Mouse (Mus musculus) hindlimb bud, embryonic 11.5 days (tissue): ENCODE measurements around the gene Car15.
A peak's percentile ranks its signal among the peaks of the same experiment; 100 is the strongest.

Experiments used
- DNase-seq: peaks from one replicate; pipeline ENCODE4 v3.0.0-alpha.2; 2012; ENCODE audit warnings: low read depth, low spot score; ENCODE audit errors: extremely low spot score

Gene Car15

DNA sequence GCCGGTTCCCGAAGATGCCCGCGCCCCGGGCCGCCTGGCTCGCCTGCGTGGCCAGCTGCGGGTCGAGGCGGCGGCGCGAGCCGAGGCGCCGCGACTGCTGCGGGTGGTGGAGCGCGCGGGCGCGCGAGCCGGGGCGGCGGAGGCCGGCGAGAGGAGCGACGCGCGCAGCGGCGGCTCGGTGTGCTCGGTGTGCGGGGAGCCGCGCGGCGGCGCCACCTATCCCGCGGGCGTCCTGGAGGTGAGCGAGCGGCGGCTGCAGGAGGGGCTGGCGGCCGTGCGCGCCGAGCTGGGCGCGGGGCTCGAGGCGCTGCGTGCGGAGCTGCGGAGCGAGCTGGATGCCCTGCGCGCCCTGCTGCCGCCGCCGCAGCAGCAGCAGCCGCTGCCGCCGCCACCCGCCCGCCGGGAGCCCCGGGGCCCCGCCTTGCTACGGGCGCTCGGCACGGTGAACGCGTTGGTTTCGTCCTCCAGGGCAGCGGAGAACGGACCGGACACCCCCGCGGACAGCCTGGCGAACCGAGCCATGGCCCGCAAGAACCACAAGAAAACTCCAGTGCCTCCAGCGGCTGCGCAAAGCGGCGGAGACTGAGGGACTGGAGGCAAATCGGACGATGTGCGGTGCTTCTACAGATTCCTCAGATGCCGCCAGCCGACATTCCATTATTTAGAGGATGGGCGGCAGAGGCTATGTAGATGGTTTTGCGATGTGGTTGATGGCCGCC, 4.3 kb downstream of the Car15 start:
- no peak for DNase-seq

DNA sequence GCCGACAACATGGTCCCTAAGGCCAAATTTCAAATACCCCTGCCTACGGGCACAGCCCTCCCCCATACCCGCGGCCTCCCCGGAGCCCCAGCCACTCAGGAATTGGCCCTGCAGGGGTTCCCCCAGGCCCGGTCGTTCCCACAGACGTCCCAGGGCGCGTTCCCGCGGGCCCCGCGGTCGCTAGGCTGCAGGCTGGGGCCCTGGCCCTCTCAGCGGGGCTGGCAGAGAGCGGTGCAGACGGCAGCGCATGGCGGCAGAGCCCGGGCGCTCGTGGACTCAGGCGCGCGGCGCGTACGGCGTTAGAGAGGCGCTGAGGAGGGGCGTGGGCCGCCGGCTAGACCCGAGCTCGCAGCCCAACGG, 4.9 kb downstream of the Car15 start:
- DNase-seq, result no peak

DNA sequence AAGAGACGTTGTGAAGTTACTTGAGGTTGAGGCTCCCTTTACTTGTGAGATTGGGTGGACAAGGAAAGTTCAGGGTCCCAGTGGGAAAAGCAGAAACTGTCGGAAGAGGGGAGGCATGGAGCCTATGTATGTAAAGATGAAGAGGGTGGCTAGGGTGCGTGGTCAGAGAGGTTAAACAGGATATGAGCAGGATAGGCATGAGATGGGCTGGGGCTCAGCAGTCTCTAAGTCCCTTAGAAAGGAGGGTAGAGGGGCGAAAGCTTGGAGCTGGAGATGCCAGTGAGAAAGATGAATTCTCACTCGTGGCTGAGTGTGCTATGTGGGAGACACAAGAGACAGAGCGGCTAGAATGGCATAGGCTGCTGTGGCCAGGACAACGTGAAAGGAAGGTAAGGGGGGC, 5.3 kb downstream of the Car15 start, which contains the start of gene B830017H08Rik:
TSS of gene B830017H08Rik (plus strand) at position 301 of the 400 bp plus-strand sequence.
- DNase-seq, result no peak

DNA sequence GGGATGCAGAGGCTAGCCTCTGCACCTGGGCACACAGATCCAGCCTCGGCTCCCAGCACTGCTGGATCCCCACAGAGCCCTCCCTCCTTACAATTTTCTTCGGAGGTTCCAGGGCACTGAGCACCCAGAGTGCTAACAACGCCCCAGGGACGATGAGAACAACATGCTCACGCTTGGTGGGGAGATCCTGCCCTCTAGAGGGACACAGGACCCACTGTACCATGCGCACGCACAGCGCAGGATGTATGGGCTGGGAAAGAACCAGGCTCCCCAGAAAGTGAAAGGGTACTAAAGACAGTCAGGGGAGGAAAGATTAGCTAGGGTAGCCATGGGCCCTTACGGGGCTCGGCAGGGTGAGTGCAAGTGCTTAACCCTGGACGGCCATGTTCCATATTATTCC, 6.4 kb downstream of the Car15 start:
- DNase-seq, result no peak

DNA sequence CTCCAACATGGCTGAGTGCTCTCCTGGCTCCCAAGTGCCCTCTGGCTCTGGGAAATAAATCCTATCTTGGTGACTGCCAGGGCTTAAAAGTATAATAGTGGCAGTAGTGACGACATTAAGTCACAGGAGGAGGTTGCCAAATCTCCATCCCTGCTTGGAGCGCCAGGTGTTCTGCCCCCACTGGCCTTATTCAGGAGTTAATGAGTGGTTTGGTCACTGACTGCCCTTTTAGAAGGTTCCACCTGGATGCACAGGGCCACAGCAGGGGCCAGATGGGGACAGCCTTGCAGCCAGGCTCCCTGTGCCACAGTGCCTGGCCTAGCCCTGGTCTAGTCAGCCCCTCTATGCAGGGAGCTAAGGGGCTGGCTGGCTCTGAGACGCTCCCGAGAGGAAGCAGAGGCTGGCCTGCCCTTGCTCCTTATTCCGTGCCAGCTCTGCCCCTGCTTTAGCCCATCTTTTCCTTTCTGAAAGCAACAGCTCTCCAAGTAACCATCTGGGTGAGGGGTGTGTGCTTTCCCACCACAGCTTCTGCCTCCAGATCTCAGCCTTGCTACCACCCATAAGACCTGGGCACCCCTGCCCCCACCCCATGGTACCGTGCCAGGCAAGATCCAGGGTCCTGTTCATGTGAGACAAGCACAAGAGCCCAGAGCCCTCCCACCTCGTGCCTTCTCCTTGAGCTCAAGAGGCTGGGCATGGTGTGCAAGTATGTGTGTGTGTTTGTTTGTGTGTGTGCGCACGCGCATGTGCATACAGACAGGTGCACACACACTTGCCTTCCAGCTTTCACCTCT, 7.6 kb downstream of the Car15 start:
- DNase-seq, result no peak

DNA sequence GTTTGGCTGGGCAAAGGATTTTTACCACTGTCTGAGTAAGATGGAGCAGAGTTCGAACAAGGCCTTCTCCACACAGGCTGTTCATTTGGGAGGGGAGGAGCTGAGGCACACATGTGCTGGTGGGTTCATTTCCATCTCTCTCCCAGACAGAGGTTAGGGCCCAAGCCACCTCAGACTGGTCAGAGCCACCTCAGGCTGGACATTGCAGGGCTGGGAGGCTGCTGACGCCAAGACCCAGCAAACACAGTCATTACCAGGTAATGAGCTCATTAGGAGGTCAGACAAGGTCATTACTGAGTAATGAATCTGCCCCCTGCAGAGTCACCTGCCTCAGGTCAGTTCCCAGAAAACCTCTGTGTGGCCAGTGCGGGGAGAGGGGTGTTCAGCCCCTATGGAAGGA, 9.3 kb downstream of the Car15 start:
- DNase-seq, result no peak

DNA sequence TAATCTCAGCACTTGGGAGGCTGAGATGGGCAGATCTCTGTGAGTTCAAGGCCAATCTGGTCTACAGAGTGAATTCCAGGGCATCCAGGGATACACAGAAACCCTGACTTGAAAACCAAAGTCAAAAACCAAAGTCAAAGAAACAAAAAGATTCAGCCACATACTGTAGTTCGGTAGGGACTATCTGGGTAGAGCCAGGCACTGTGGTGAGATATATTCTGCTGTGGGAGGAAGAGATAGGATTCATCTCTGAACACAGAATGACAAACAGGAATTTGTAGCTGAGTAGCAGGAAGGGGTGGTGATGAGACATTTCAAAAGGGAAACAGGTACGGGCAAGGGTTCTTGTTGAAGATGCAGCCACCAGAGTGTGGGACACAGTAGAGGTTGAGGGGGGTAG, 9.9 kb downstream of the Car15 start:
- DNase-seq, result no peak

DNA sequence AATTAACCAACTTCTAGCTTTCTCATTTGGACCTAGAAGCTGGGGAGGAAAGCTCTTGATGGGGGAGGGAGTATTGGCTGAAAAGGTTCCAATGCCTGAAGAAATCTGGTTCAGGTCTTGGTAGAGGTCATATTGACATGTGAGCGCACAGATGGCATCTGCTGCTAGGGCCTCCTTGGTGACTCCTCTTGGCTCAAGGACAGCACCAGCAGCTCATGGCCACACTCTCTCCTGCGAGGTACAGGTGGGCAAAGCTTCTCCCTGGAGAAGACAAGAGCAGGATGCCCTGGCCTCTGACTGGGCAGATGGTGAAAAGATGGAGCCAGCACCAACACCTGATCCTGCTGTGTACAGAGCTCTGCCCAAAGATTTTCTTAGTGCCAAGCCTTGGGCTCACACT, 11.7 kb downstream of the Car15 start:
- no peak for DNase-seq

- no peak for DNase-seq
Observed at GRCm38 (mm10) chr16:17816528-17816927, 21.6 kb downstream of the Car15 start.

- DNase-seq, result no peak
Observed at GRCm38 (mm10) chr16:17815411-17816402, 22.5 kb downstream of the Car15 start.

DNA sequence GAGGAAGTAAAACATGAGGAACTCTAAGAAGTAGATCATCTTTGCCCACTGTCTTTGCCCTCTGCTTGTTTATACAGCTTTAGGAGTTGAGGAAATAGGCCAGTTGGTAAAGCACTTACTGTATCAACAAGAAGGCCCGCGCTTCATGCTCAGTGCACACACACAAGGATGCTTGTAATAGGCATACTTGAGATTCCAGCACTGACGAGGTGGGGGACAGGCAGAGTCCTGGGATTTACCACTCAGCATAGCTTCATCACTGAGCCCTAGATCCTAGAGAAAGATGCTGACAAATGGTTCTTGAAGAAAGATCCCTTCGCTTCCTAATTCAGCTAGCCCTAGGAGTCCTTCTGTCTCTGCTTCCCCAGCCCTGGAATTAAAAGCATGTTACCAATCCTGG, 25.0 kb downstream of the Car15 start:
- DNase-seq, result no peak

DNA sequence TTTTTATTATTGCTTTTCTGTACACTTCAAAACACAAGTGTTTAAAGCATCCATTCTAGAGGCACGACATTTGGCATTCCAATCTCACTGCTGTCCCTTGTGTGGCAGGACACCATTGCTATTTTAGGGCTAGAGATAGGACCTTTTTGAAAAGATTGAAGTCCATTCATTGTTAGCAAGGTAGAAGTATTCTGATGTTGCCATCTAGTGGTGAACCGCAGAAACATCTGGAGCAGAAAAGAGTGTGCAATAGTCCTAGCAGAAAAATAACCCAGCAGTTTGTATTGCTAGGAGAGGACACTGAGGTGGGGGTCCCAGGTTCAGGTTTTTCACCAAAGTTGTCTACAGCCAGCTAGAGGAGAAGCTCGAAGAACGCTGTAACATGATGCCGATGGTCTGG, 26.0 kb downstream of the Car15 start:
- DNase-seq, result no peak

GRCm38 (mm10) chr16:17809711-17810110, 28.5 kb downstream of the Car15 start:
- DNase-seq, result peak; percentile 89

GRCm38 (mm10) chr16:17809125-17809524, 29.0 kb downstream of the Car15 start:
- no peak for DNase-seq

DNA sequence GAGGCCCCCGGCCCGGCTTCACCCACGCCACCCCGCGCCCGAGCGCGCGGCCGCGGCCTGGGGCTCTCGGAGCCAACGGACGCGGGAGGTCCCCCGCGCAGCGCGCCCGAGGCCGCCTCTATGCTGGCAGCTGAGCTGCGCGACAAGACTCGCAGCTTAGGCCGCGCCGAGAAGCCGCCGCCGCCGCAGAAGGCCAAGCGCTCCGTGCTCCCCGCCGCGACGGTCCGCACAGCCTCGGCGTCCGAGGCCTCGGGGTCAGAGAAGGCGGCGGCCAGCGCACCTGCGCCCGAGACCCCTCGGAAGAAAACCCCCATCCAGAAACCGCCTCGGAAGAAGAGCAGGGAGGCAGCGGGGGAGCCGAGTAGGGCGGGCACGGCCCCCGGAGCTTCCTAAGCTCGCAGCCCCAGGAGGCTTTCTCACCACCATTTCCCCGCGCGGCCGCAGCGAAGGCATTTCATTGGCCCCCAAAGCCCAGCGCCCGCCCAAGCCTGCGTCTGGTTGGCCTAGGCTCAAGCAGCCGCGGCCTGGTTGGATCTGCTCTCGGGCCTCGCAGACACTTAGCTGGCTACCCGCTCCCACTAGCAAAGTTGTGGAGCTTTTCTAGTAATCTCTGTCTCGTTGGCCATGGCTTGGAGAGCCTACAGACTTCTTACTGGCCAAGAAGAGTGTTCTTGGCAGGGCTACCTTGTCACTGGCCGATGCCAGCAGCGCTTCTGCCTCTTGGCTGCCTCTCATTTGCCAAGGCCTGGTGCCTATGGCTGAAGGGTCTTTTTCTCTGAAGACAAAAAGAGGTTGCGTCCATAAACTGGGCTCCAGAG, 30.8 kb downstream of the Car15 start:
- no peak for DNase-seq

DNA sequence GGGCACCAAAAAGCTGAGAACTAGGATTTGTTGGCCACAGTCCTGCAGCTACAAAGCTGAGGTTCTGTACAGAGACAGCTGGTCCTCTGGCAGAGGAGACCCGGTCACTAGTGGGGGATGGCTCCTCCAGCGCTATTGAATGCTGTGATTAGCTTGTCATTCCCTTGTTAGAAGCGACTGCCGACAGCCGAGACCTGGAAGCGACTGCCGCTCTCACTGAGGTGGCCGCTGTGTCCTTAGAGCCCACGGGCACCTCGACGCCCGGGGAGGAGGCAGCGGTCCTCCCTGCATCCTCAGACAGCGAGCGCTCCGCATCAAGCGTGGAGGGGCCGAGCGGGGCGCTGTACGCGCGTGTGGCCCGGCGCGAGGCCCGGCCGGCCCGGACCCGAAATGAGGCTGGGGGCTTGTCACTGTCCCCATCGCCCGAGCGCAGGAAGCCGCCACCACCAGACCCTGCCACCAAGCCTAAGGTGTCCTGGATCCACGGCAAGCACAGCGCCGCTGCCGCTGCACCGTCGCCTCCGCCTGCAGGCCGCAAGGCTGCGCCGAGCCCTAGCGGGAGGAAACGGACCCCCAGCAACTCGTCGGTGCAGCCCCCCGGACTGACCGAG, 31.5 kb downstream of the Car15 start:
- no peak for DNase-seq

GRCm38 (mm10) chr16:17804982-17805381, 33.2 kb downstream of the Car15 start:
- DNase-seq, result no peak

GRCm38 (mm10) chr16:17804449-17804912, 33.7 kb downstream of the Car15 start:
- DNase-seq, result no peak

GRCm38 (mm10) chr16:17803675-17804448, 34.3 kb downstream of the Car15 start:
- no peak for DNase-seq
